19 mouse cellular contexts compared by ENCODE assay signal in the genomic region with DNA sequence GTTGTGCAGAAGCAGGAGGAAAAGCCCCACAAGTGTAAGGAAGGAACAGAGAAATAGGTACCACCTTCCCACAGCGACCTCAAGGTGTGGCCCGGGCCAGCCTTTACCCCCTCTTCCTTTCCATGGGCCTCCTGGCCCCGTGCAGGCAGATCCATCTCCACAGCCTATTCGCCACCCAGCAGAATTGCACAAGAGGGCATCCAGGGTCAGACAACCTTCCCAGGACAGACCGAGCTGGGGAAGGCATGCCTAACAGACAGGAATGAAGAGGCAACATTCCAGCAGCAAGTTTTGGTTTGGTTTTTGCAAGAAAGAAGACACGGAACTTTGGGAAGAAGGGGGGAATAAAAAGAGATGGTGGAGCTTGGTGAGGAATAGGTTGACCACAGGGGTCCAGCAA. TPM values are rescaled to one million over a fixed set of nuclear protein-coding genes. Genes with fewer than 3 reads are reported as not detected.
A peak's percentile ranks its signal among the peaks of the same experiment; 100 is the strongest.
DNase-seq lines count a peak whose midpoint lies in the region; ATAC-seq lines count a peak whose summit lies in the region.
"Had no signal": no experiment of that assay in that cellular context is flagged by ENCODE, and none has a peak within 500 bp of the region (broad histone marks: within the 10 kb centered on the region; RNA-seq: fewer than 3 reads in every experiment).

No protein-coding gene starts in this region.

- no peak for ATAC-seq in liver, embryonic 12.5 days
- ATAC-seq: forebrain, embryonic 15.5 days had no signal

- 61% methylated on average over 6 of the region's 6 CpGs for WGBS in liver, embryonic 12.5 days (ENCODE audit: insufficient replicate concordance)

- H3K4me3 ChIP-seq in liver, embryonic 12.5 days = no peak overlapping the region
- H3K4me3 ChIP-seq: embryonic facial prominence, embryonic 12.5 days; forebrain, embryonic 15.5 days; heart, embryonic 12.5 days; hindbrain, embryonic 10.5 days; kidney, embryonic 15.5 days; limb, embryonic 10.5 days; lung, embryonic 15.5 days; neural tube, embryonic 12.5 days had no signal

- H3K36me3 ChIP-seq in liver, embryonic 12.5 days = no peaks in the 10 kb centered on the region
- H3K36me3 ChIP-seq: forebrain, embryonic 15.5 days; heart, embryonic 12.5 days; kidney, embryonic 15.5 days; lung, embryonic 15.5 days; neural tube, embryonic 12.5 days had no signal

- no peak overlapping the region for H3K4me2 ChIP-seq in liver, embryonic 12.5 days
- H3K4me2 ChIP-seq: embryonic facial prominence, embryonic 12.5 days; forebrain, embryonic 15.5 days; heart, embryonic 12.5 days; kidney, embryonic 15.5 days; lung, embryonic 15.5 days; neural tube, embryonic 12.5 days had no signal

- H3K4me1 ChIP-seq in liver, embryonic 12.5 days = peaks cover 18% of the 10 kb centered on the region; the same call in 1 of the 2 replicates

- DNase-seq in gastrocnemius, postnatal 25 days = peak; percentile 56
- no peak for DNase-seq in gastrocnemius, adult 8-10 months (ENCODE audit: low spot score in 2 of 2)
- peak; percentile 29 for DNase-seq in liver
- peak; percentile 33 to 44 for DNase-seq in adrenal gland, postnatal 36 days
- peak; percentile 60 for DNase-seq in lung, postnatal 25 days (ENCODE audit: low spot score)
- no peak for DNase-seq in urinary bladder, postnatal 25 days (ENCODE audit: low spot score)
- no peak for DNase-seq in frontal cortex, adult 2 months (ENCODE audit: extremely low spot score in 1 of 2, low spot score in 1 of 2)
- DNase-seq: cerebellum, adult 8-10 months; right cerebral cortex, postnatal 25 days; thymus, postnatal 14 days had no signal

- no peak overlapping the region for H3K27ac ChIP-seq in liver, embryonic 12.5 days
- H3K27ac ChIP-seq: embryonic facial prominence, embryonic 12.5 days; forebrain, embryonic 15.5 days; hindbrain, embryonic 10.5 days; kidney, embryonic 15.5 days; limb, embryonic 10.5 days; lung, embryonic 15.5 days; neural tube, embryonic 12.5 days had no signal

- H3K9me3 ChIP-seq in liver, embryonic 12.5 days (replicated peaks) = no peaks in the 10 kb centered on the region
- H3K9me3 ChIP-seq: embryonic facial prominence, embryonic 12.5 days; forebrain, embryonic 15.5 days; heart, embryonic 12.5 days; hindbrain, embryonic 10.5 days; kidney, embryonic 15.5 days; limb, embryonic 10.5 days; lung, embryonic 15.5 days; neural tube, embryonic 12.5 days had no signal

- H3K27me3 ChIP-seq in liver, embryonic 12.5 days (replicated peaks) = no peaks in the 10 kb centered on the region
- H3K27me3 ChIP-seq: embryonic facial prominence, embryonic 12.5 days; forebrain, embryonic 15.5 days; heart, embryonic 12.5 days; kidney, embryonic 15.5 days; lung, embryonic 15.5 days; neural tube, embryonic 12.5 days had no signal

- no peak overlapping the region for H3K9ac ChIP-seq in liver, embryonic 12.5 days
- H3K9ac ChIP-seq: embryonic facial prominence, embryonic 12.5 days; forebrain, embryonic 15.5 days; heart, embryonic 12.5 days; kidney, embryonic 15.5 days; lung, embryonic 15.5 days; neural tube, embryonic 12.5 days had no signal

RNA-seq across cellular contexts. Expression of gene Gli2, which starts 22.2 kb away (rescaled TPM):
- 1 to 10 TPM; 1.4 to 1.5 TPM for total RNA-seq in gastrocnemius, postnatal 25 days (2021)
- under 1 TPM; 0.44 to 0.54 (median 0.50) TPM for total RNA-seq in gastrocnemius, adult 8-10 months (2022)
- polyA plus RNA-seq in liver, embryonic 12.5 days (2016; fragmentation: Nextera tagmentation; extraction: Ambion mirVana) = 0.87 and 1.1 TPM in 2 replicates
- under 1 TPM; 0.60 to 0.66 TPM for total RNA-seq in adrenal gland, postnatal 36 days (2021)
- polyA plus RNA-seq in frontal cortex, adult 2 months (2012; rRNA removed) = 1.6 and 2.2 TPM in 2 replicates

Comparison
In these comparisons a context has a peak if more than half of its experiments do, and no peak if none do; other contexts are left out.
1. DNase-seq: peak in gastrocnemius, postnatal 25 days (single experiment), liver (single experiment), adrenal gland, postnatal 36 days (2 of 2) and lung, postnatal 25 days (single experiment); none in gastrocnemius, adult 8-10 months (0 of 2), urinary bladder, postnatal 25 days (single experiment) and frontal cortex, adult 2 months (0 of 2).